Mouse (Mus musculus) ES-E14 (cell line): ENCODE measurements around the gene Rnf8. TPM values are rescaled to one million over a fixed set of nuclear protein-coding genes. Genes with fewer than 3 reads are reported as not detected.

Experiments
- DNase-seq: peaks from one replicate; pipeline ENCODE4 v3.0.0-alpha.2; 2013; ENCODE audit warnings: low read depth, low spot score
- H3K27ac ChIP-seq: 2 replicates; pipeline ENCODE4 v1.5.1; 2012; ENCODE audit warnings: low read depth, mild to moderate bottlenecking, low read length, moderate library complexity, mixed read lengths; ENCODE audit not compliant: poor library complexity, insufficient read depth, severe bottlenecking
- H3K36me3 ChIP-seq: 2 replicates; pipeline ENCODE4 v1.6.1; 2012; ENCODE audit warnings: mild to moderate bottlenecking, low read length, moderate library complexity, mixed read lengths; ENCODE audit not compliant: control insufficient read depth, poor library complexity, insufficient read depth, severe bottlenecking
- H3K4me1 ChIP-seq, 2 experiments: fragments of 150-350 bp in 1 of 2; sonication (generic) in 1 of 2; 2 replicates each; pipeline ENCODE4 v1.6.1; 2012; ENCODE audit warnings: low read length in 2 of 2, mild to moderate bottlenecking in 1 of 2, mixed read lengths in 1 of 2; ENCODE audit not compliant: control insufficient read depth in 2 of 2, insufficient read depth in 2 of 2, poor library complexity in 1 of 2
- H3K4me3 ChIP-seq, 2 experiments: fragments of 150-350 bp in 1 of 2; sonication (generic) in 1 of 2; 2 replicates each; pipeline ENCODE4 v1.5.1; 2012; ENCODE audit warnings: low read length in 2 of 2, low read depth in 1 of 2, mild to moderate bottlenecking in 1 of 2, mixed read lengths in 1 of 2; ENCODE audit not compliant: insufficient read depth in 1 of 2, poor library complexity in 1 of 2, severe bottlenecking in 1 of 2
- H3K9ac ChIP-seq: 2 replicates; pipeline ENCODE4 v1.6.1; 2012; ENCODE audit warnings: low read depth, mild to moderate bottlenecking, low read length, mixed read lengths; ENCODE audit not compliant: poor library complexity, insufficient read depth, severe bottlenecking
- H3K9me3 ChIP-seq: fragments of 150-350 bp; sonication (generic); 2 replicates; pipeline ENCODE4 v1.6.1; 2012; ENCODE audit warnings: low read depth, mild to moderate bottlenecking, low read length; ENCODE audit not compliant: control insufficient read depth, insufficient read depth
- CHD2 ChIP-seq: IDR thresholded peaks from 2 replicates; pipeline ENCODE4 v1.6.1; 2014; ENCODE audit warnings: mild to moderate bottlenecking, low read depth, low read length, inconsistent platforms
- HCFC1 ChIP-seq: IDR thresholded peaks from 2 replicates; pipeline ENCODE4 v1.6.1; 2012; ENCODE audit warnings: low read length, inconsistent platforms, borderline replicate concordance; ENCODE audit not compliant: insufficient read depth
- MAFK ChIP-seq: IDR thresholded peaks from 2 replicates; pipeline ENCODE4 v1.6.1; 2014; ENCODE audit warnings: mild to moderate bottlenecking, low read depth, low read length, inconsistent platforms; ENCODE audit not compliant: insufficient read depth
- ZC3H11A ChIP-seq: IDR thresholded peaks from 2 replicates; pipeline ENCODE4 v1.6.1; 2012; ENCODE audit warnings: low read depth, mild to moderate bottlenecking, inconsistent platforms, low read length, borderline replicate concordance
- ZNF384 ChIP-seq: IDR thresholded peaks from 2 replicates; pipeline ENCODE4 v1.6.1; 2012; ENCODE audit warnings: low read depth, low read length, inconsistent platforms
- in situ Hi-C, 2 experiments: fragments of 600-800 bp; cut with MboI; formaldehyde crosslinking; loops; one replicate each; pipeline ENCODE4 v1.15.1; 2025; ENCODE audit warnings: low sequenced_read_pairs in 2 of 2, inconsistent platforms in 1 of 2; ENCODE audit not compliant: unreplicated experiment in 2 of 2
- total RNA-seq: library from RNA; depleted of rRNA; stranded (reverse); fragments of 300-350 nt; gene quantifications from 2 replicates; pipeline ENCODE4 v1.2.3, GENCODE M21; 2012

Rnf8 gene
- total RNA-seq, 1 experiment: 30.0 TPM

- in situ Hi-C loops: no loop called here
- no peak overlapping the region for H3K4me3 ChIP-seq
- H3K36me3 ChIP-seq: peaks cover 18% of the 10 kb centered on the region; the same call in 1 of the 2 replicates
- no peaks in the 10 kb centered on the region for H3K9me3 ChIP-seq
- DNase-seq: no peak
- H3K9ac ChIP-seq: peak overlapping the region; percentile 56; the same call in 1 of the 2 replicates
- TF ChIP-seq ZNF384 (no peak), CHD2 (no peak), ZC3H11A (no peak), HCFC1 (no peak), MAFK (no peak)
- H3K4me1 ChIP-seq: peaks cover 4 to 7% of the 10 kb centered on the region in 2 experiments; a peak in 2 of 4 replicates
- H3K27ac ChIP-seq: no peak overlapping the region
These were observed 53.7 kb downstream of the Rnf8 start for GRCm38 (mm10) chr17:29668051-29668986.

GRCm38 (mm10) chr17:29669030-29669429 lies 54.4 kb downstream of the Rnf8 start:
- no peak for DNase-seq
- in situ Hi-C loops: no loop called here
- no peak overlapping the region for H3K4me3 ChIP-seq
- peaks cover 22% of the 10 kb centered on the region for H3K36me3 ChIP-seq
- H3K9me3 ChIP-seq: no peaks in the 10 kb centered on the region
- peaks cover 4 to 7% of the 10 kb centered on the region in 2 experiments; a peak in 2 of 4 replicates for H3K4me1 ChIP-seq
- no peak for TF ChIP-seq ZC3H11A
- TF ChIP-seq CHD2: no peak
- TF ChIP-seq MAFK: no peak
- TF ChIP-seq HCFC1: no peak
- TF ChIP-seq ZNF384: no peak
- no peak overlapping the region for H3K9ac ChIP-seq
- no peak overlapping the region for H3K27ac ChIP-seq

- Histone ChIP-seq H3K9ac (no peak overlapping the region), H3K36me3 (peaks cover 24% of the 10 kb centered on the region), H3K9me3 (no peaks in the 10 kb centered on the region), H3K27ac (no peak overlapping the region), H3K4me1 (peaks cover 4 to 7% of the 10 kb centered on the region in 2 experiments; a peak in 2 of 4 replicates), H3K4me3 (no peak overlapping the region)
- no peak for DNase-seq
- in situ Hi-C loops: no loop called here
- TF ChIP-seq MAFK (no peak), ZC3H11A (no peak), ZNF384 (no peak), HCFC1 (no peak), CHD2 (no peak)
These were observed 55.3 kb downstream of the Rnf8 start for GRCm38 (mm10) chr17:29669936-29670335.

DNA sequence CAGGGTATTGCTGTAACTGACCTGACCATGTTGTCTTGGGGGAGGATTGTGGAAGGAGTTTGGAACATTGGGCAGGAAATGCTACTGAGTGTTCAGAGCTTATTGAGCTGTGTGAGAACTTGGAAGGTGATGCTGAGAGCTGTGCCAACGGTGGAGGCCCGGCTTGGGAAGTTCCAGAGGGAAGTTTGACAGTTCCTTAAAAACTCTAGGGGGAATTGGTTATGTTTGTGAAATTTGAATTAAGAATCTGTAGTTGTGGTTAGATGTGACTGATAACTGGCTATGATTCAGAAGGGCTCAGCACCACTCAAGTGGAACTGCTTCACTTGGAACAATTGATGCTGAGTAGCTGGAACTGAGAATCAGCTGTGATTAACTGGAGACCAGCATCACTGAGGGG lies 56.4 kb downstream of the Rnf8 start:
- in situ Hi-C loops: no loop called here
- no peaks in the 10 kb centered on the region for H3K9me3 ChIP-seq
- no peak for DNase-seq
- H3K36me3 ChIP-seq: peaks cover 33% of the 10 kb centered on the region
- no peak for TF ChIP-seq MAFK
- no peak for TF ChIP-seq HCFC1
- TF ChIP-seq ZNF384: no peak
- TF ChIP-seq ZC3H11A: no peak
- no peak for TF ChIP-seq CHD2
- no peak overlapping the region for H3K4me3 ChIP-seq
- peaks cover 4 to 7% of the 10 kb centered on the region in 2 experiments; a peak in 2 of 4 replicates for H3K4me1 ChIP-seq
- H3K27ac ChIP-seq: no peak overlapping the region
- no peak overlapping the region for H3K9ac ChIP-seq
